Mouse (Mus musculus): ENCODE results near the gene Gm49387. TPM values are rescaled to one million over a fixed set of nuclear protein-coding genes. Genes with fewer than 3 reads are reported as not detected.
A peak's percentile ranks its signal among the peaks of the same experiment; 100 is the strongest.

Gm49387 gene
- total RNA-seq, 2 experiments from 2014 or later, result not detected

DNA sequence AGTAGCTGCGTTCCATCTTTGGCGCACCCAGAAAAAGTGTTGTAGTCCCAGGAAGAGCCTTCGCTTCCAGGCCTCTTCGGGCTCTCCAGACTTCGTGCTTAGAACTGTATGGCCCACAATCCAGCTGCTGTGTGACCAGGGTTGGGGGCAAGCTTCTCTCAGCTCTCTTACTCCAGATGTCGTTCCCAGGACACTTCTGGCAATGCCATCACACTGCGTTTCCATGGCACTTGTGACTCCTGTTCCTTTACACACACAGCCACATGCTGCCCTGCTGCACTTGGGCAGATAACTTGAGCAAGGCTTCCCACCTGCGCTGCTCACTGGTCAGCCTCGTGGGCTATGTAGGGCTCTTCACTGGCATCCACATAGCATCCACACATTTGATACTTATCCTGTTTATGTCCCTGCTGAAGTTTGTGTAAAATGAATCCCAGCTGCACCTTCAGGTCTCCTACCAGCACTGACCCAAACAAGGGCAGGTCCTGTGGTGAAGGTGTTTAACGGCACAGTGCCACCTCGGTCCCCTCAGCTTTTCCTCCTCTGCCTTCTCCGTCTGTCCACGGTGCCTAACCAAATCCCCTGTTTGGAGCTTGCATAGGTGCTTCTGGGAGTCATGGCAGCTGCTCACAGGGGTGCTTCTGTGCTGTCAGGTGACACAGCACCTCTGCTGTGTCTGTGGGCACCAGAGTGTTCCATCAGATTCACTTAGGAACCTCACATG is 22.9 kb upstream of the Gm49387 start:
- ATAC-seq (replicated peaks; ENCODE audit: poor library complexity, severe bottlenecking), result no peak

DNA sequence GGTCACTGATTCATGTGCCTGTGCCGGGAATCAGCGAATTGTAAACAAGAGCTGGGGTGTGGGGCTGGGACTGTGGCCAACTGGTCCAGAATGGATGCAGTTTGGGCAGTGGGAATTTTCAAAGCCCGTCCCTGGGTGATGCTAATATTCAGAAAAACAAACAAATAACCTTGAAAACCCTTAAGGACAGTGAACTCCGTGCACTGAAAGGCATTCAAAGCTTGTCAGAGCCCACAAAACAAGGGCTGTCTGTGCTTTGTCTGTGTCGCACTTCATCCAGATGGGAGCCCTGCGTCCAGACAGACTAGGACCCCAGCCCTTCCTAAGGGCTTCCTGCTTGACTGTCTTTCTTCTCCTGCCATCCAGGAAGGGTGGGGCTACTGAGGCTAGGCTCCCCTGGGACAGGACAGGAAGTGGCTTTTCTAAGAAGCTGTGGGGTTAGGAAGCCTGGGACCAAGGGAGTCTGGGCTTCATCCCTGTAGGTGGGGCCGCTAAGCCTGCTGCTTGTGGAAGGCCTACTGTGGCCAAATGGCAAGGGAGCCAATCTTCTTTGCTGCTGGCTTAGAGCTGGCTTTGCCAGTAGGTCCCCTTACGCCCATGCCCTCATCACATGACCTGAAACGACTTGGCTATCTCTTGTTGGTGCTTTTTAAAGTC is 22.0 kb upstream of the Gm49387 start:
- ATAC-seq (replicated peaks; ENCODE audit: poor library complexity, severe bottlenecking), result no peak; the same call in 1 of the 2 replicates

DNA sequence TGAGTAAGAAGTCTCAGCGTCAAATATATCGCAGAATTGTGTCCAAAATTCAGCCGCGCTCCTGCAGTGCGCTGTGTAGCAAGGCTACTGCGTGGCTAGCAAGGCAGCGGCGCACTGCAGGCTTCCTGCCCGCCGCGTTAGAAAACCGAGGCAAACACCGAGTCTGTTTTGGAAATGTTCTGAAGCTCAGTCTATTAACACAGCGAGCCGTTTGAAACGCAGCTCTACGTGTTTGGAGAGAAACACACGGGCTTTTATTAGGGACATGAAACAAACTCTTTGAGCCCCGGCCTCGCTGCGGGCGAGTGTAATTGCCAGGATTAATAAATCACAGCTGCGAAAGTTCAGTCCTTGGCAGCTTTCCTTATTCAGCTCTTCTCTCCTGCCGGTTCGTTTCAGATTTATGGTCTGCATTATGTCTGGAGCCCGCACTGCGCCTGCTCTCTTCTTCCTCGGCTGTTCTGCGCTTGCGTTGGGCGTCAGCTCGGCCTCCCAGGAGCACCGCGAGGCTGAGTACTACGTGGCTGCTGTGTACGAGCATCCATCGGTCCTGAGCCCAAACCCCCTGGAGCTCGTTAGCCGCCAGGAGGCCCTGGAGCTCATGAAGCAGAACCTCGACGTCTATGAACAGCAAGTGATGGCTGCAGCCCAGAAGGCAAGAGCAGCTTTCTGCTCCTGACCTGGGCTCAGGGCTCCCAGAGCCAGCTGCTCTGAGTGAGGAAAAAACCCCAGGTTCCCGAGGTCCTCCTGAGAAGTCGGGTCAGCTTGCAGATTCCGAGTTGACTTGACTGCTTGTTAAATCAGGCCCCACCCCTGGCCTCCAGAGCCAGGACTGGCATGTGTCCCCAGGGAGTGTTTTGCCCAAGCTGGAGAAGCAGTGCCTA is 21.2 kb upstream of the Gm49387 start:
- ATAC-seq (replicated peaks; ENCODE audit: poor library complexity, severe bottlenecking), result peak; percentile 46

DNA sequence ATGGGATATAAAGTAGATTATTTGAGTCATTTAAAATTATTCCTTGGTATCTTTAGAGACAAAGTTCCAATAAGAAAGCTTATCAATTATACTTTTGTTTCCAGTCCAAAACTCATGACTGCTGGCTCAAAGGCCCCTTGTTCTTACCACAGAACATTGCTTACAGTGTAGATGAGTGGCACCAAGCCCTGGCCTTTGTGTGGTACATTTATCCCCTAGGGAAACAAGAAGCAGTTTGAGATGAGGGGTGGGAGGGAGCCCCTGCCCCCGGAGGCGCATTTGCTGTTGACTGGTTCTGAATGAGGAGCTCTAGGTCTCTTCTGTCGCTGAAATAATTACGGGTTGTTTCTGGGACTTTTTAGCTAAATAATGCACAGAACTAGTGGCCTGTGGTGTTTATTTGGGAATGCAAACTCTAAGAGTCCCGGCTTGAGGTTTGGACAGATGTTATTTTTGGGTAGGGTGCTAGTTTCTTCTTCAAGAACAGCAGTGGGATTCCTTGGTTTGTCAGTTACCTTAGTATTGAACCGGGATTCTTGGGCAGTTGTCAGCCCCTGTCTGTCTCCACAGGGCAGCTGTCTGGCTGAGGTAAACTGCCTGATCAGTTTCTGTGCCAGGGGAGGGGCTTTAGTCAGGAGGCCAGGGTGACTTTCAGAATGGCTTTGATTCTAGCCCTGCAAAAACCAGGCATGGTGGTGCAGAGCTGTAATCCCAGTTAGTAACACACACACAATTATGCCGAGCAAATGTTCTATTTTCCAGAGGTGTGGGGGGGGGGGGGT is 19.8 kb upstream of the Gm49387 start:
- ATAC-seq (replicated peaks; ENCODE audit: poor library complexity, severe bottlenecking), result no peak

DNA sequence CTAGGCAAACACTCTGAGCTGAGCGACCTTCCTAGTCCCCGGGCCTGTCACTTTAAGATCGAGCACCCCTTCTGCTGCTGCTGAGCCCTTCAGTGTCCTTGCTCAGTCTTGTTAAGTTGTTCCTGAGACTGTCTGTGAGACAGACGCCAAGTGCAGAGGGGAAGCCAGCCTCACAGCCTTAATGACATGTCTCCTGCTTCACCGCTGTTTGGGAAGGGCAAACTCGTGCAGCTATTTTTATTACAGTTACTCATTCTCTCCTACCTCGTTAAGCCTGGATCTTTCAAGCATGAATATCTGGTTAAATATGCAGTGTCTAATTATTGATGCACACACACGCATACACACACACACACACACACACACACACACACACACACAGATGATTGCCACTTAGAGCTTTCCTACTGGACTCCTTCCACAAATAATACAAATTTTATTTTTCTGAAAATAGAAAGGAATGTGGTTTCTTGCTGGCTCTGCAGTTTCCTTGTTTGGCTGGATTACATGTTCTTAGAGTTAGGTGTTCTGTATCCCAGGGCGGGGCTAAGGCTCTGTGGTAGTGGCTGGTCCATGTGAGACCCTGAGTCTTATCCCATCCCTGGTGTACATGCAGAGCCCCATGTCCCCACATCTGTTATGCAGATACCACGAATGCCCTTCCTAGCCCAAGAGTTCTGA is 19.0 kb upstream of the Gm49387 start:
- ATAC-seq (replicated peaks; ENCODE audit: poor library complexity, severe bottlenecking), result no peak

DNA sequence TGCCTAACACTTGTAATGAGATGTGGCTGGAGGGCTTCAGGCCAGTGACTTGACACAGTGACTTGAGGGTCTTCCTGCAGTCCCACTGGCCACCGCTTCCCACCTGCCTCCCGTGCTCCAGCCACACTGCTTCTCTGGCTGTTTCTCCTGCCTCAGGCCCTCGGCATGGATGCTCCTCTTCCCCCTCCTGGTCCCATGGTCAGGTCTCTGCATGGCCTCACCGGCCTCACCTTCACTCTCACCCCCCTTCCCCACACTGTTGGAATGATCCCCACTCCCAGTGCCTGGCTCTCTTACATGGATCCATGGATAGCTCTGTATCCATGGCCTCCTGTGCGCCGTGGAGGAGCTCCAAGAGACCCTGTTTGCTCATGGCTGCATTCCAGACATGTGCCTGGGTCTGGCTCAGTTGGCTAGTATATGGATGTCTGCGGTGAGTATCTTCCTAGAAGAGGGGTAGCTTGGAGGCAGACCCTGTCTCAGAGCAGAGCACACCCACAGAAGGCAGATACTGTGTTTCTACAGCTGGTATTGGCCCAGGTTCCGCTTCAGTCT is 17.5 kb upstream of the Gm49387 start:
- ATAC-seq (replicated peaks; ENCODE audit: poor library complexity, severe bottlenecking), result no peak

DNA sequence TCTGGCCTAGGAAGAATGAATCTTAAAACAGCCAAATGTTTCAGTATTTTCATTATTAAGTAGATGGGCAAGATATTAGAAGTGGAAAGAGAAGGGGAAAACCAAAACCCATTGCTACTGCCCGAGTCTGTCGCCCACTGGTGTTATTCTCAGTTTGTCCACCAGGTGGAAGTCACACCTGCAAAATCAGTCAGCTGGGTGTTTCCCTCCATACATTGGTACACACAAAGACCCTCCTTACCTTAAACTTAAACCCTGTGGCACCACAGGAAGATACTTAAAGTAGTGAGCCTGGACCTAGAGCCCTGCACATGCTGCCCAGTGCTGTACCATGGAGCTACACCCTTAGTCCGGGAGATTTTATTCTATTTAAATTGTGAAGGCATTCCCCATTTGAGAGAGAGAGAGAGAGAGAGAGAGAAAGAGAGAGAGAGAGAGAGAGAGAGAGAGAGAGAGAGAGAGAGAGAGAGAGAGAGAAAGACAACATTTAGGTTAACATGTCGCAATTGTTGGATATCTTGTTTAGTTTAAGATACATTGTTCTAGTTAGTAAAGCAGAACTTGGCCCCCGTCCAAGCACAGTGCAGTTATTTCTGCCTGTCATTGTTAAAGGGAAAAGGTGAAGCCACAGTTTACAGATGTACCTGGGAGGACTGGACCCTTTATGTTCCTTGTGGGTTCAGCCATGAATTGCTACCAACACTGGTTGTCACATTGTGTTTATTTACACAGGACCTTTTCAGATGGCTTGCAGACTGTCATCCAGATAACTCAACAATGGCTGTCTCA is 16.4 kb upstream of the Gm49387 start:
- ATAC-seq (replicated peaks; ENCODE audit: poor library complexity, severe bottlenecking), result peak; percentile 70

DNA sequence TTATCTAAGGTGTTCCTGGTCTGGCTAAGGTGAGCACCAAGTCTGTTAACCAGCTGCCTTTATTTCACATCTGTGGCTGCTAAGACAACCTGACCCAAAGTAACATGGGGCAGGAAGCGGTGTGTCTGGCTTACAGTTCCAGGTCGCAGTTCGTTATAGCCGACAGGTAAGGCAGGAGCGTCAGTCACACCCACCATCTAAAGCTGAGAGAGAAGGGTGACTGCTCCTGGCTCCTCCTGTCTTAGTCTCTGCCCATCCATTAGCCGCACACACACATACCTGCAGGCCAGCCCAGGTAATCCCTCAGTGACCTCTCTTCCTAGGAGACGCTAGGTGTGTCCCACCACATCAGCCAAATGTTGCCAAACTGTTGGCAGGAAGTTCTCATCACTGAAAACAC is 15.7 kb upstream of the Gm49387 start:
- no peak for ATAC-seq (replicated peaks; ENCODE audit: poor library complexity, severe bottlenecking)

DNA sequence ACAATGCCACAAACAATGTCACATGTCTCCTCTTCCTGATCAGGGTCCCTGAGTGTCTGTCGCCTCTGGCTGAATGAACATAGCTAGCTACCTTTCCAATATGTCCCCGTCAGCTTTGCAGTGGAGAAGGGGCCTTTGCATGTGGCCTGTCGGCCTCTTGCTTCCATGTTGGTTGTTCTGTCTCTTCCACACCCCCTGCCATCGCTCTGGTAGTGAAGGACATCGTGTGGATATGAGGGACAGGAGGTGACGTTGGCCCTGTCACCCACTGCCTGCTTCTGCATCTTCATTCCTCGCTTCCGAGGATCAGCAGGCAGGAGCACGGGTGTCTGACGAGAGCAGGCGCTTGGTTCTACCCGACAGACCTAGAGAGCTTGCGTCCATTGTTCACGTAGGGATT is 14.7 kb upstream of the Gm49387 start:
- ATAC-seq (replicated peaks; ENCODE audit: poor library complexity, severe bottlenecking), result no peak

DNA sequence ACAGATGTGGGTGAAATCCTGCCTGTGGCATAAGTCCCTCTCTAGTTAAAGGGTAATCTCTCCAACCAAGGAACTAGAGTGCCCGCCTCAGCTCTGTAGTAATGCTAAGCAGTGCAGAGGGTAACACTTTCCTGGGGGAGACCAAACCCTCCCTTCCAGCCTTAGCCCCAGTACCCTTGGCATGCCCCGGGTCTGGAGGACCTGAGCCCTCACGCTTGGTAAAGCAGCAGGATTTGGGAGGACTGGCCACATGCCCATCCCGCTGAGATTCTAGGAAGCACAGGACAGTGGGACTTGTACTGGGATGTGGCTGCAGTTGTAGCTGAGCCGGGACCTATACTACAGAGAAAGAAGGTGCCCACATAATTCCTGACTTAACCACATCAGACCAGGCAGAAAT is 14.1 kb upstream of the Gm49387 start:
- ATAC-seq (replicated peaks; ENCODE audit: poor library complexity, severe bottlenecking), result no peak

DNA sequence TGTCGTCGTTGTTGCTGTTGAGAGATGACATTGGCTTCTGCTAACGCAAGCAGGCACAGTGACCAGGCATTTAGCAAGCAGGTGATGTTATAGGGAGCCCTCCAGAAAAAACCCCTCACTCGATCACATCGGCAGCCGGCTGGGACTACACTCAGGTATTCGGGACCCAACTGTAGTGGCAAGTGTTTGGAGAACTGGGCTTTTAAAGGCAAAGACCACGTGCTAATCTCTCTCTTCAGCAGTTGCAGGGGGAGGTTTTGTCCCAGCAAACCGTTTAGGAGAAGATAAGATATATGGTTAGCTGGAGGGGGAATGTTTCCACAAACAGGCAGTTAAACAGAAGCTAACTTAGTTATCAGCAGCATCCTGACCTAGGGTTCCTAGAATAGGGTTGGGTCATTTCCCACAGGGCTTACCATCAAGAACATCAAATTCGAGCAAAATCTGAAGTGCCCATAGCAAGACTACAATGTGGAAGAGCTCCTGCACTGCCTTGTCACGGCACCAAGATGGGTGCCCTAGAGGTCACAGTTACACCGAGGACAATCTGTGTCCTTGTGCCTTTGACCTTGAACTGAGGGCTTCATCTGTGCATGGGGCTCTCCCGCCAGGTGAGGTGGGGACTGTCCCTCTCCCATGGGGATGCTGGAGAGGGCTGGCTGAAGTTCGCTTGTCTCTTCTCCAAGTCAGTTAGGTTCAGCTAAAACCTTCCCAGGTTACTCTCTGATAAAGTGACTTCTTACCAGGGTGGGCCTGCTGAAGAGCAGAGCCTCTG is 12.6 kb upstream of the Gm49387 start:
- ATAC-seq (replicated peaks; ENCODE audit: poor library complexity, severe bottlenecking), result no peak

DNA sequence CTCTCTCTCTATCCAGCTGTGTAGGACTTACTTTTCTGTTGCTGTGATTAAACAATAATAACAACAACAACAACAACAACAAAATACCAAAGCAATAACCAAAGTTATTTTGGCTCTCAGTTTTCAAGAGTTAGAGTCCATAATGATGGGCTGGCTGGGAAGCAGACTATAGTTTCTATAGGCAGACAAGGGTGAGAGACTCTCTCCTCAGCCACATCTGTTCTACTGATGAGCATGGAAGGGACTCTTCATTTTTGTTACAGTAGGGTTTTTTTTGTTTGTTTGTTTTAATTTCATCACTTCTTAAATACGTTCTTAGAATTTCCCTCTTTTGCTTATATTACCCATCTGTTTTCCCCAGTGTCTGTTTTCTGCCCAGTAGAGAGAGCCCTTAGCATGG is 11.9 kb upstream of the Gm49387 start:
- ATAC-seq (replicated peaks; ENCODE audit: poor library complexity, severe bottlenecking), result no peak

DNA sequence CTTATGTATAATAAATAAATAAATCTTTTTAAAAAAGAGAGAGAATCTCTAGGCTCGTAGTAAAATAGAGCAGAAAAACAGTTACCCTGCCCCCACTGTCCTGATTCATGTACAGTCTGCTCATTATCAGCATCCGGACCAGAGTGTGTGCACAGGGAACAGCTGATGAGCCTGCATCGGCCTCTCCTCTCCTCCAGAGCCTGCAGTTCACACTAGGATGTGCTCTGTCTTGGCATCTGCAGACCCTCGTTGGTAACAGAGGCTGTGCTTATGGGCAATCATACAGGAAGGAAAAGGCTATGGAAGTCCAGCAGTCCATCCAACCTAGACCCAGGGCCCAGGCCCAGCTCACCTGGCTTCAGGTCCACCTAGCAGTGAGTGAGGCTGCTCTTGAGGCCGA is 11.4 kb upstream of the Gm49387 start:
- ATAC-seq (replicated peaks; ENCODE audit: poor library complexity, severe bottlenecking), result no peak

DNA sequence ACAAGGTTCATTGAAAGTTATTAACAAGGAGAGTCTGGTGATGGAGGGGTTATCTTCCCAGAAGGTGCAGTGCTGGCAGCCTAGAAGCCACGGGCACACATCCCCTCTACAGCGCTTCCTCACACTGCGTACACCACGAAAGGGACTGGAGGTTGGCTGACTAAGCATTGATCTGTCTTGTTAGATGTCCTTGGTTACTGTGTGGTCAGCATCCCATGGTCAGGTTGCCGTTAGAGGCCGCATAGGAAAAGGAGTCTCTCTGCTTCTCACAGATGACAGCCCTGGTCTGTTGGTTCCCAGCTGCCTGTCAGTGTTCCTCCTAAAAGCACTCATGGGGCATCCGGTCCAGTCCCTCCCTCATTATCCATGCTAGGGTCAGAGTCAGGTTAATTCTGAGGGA is 10.5 kb upstream of the Gm49387 start:
- no peak for ATAC-seq (replicated peaks; ENCODE audit: poor library complexity, severe bottlenecking)

DNA sequence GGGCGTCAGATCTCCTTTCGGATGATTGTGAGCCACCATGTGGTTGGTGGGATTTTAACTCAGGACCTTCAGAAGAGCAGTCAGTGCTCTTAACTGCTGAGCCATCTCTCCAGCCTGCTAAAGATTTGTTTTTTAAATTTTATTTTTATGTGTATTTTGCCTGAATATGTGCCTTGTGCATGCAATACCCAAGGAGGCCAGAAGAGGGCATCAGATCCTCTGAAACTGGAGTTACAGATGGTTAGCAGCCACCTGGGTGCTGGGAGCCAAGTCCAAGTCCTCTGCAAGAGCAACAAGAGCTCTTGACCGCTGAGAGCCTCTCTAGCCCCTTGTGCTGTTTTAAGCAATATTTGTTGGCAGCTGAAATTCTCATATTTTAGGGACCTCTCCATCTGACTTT is 9.7 kb upstream of the Gm49387 start:
- ATAC-seq (replicated peaks; ENCODE audit: poor library complexity, severe bottlenecking), result no peak

DNA sequence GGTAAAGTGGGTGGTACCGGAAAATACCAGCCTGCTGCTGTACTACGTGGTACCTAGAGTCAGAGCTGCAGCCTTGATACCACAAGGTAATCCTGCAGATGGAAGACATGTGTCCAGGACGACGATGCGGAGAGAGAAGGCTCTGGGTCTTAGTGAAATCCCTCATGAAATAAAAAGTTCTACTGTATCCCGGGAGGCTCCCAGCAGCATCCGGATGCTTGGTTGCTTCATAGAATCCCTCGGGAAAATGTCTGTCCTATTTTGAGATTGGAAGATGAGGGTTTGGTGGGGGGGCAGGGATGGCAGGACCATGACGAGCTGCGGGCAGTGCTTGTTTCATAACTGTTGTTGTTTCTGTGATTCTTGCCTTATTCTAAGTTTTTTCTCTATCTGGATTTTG is 7.3 kb upstream of the Gm49387 start:
- ATAC-seq (replicated peaks; ENCODE audit: poor library complexity, severe bottlenecking), result no peak

DNA sequence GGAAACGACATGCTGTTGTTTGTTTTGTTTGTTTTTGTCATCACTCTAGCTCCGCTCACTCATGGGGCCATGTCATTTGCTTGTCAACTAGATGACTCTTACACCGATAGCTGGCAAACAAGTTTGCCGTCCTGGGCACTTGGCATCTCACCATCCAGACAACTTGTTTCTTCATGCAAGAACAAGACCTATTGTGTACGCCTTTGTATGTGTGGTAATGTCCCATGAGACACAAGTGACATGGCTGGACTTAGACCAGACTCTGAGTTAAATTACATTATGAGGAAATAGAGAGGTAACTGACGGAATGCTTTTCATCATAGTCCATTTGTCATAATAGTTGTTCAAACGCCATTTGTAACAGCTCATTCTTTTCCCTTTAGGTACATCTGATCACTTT is 5.2 kb upstream of the Gm49387 start:
- ATAC-seq (replicated peaks; ENCODE audit: poor library complexity, severe bottlenecking), result no peak

DNA sequence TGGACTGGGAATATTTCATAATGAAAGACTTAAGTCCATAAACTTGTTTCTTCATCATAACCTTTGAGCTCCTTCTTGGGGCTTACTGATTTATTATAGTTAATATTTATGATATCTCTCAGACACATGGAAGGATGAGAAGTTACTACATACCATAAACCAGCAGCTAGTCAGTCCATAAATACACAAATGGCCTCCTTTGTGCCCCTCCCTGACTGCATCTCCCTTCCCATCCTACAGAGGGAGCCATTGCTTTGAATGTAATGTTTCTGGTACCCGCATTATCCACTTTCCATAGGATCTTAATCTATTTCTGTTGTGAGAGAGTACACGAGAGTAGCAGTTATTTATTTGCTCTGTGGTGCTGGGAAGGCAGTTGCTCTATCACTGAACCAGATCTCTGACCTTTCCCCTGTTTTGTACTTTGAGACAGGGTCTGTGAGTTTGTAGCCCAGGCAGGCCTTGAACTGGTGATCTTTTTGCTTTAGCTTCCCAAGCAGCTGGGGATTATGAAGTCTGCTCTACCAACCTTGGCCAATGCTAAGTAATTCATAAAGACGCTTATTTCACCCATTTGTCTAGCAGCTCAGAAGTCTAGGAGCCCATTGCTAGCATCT is 4.4 kb upstream of the Gm49387 start:
- peak; percentile 25; the same call in 1 of the 2 replicates for ATAC-seq (replicated peaks; ENCODE audit: poor library complexity, severe bottlenecking)

All from granulocyte monocyte progenitor cell, adult 5-6 weeks (primary cell).